Mouse (Mus musculus) neural tube, embryonic 13.5 days (tissue): Measurements from ENCODE around the gene Plb1. TPM values are rescaled to one million over a fixed set of nuclear protein-coding genes. Genes with fewer than 3 reads are reported as not detected.

Experiments
- ATAC-seq: fragments of 200-750 bp; cut with Nextera tagmentation; 2 replicates; pipeline ENCODE4 v1.8.0; 2017; ENCODE audit warnings: low read depth, mild to moderate bottlenecking, moderate TSS enrichment, moderate library complexity
- H3K27ac ChIP-seq: fragments of 300-500 bp; sonication (generic); replicated peaks from 2 replicates; pipeline ENCODE4 v1.5.1; 2015; ENCODE audit warnings: moderate library complexity, mild to moderate bottlenecking, inconsistent platforms
- H3K27me3 ChIP-seq: fragments of 300-500 bp; sonication (generic); 2 replicates; pipeline ENCODE4 v1.6.1; 2015; ENCODE audit warnings: mild to moderate bottlenecking, inconsistent platforms
- H3K36me3 ChIP-seq: fragments of 300-500 bp; sonication (generic); 2 replicates; pipeline ENCODE4 v1.6.1; 2015; ENCODE audit warnings: mild to moderate bottlenecking, inconsistent platforms
- H3K4me1 ChIP-seq: fragments of 300-500 bp; sonication (generic); replicated peaks from 2 replicates; pipeline ENCODE4 v1.6.1; 2015; ENCODE audit warnings: inconsistent platforms
- H3K4me2 ChIP-seq: fragments of 300-500 bp; sonication (generic); 2 replicates; pipeline ENCODE4 v1.6.1; 2015; ENCODE audit warnings: inconsistent platforms, mild to moderate bottlenecking, moderate library complexity
- H3K4me3 ChIP-seq: fragments of 300-500 bp; sonication (generic); 2 replicates; pipeline ENCODE4 v1.5.1; 2015; ENCODE audit warnings: mild to moderate bottlenecking, inconsistent platforms
- H3K9ac ChIP-seq: fragments of 300-500 bp; sonication (generic); 2 replicates; pipeline ENCODE4 v1.6.1; 2015; ENCODE audit warnings: moderate library complexity, mild to moderate bottlenecking, inconsistent platforms
- H3K9me3 ChIP-seq: fragments of 300-500 bp; sonication (generic); 2 replicates; pipeline ENCODE4 v1.6.1; 2016; ENCODE audit warnings: inconsistent platforms
- WGBS: fragments of 180-500 bp; shearing (Covaris S2); methylation state at CpG from one replicate; pipeline ENCODE4 v1.1.7; 2015; 5-methylcytosine and 5-hydroxymethylcytosine counted together
- polyA plus RNA-seq: library from polyadenylated mRNA; unstranded; fragments of >200 nt; fragmentation: Nextera tagmentation; extraction: Ambion mirVana; gene quantifications from 2 replicates; pipeline ENCODE4 v1.2.1, GENCODE M21; 2015

Plb1 gene
- not detected in 2 replicates for polyA plus RNA-seq

DNA sequence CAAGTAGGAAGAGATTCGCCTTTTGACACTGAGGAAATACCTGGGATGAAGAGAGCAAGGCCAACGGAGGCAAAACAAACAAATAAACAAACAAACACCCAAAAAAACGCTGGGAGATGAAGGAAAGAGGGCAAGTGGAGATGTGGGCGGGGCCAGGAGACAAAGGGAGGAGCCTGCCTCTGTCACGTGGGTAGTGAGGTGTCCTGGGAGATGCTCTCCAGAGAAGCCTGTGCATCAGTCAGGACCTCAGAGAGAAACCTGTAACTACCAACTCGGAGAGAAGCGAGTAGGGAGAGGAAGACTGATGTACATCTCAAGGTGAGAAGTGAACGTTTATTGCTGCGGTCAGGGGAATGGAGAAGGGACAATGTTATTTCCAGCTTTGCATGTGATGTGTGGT, at the start of gene Plb1:
Gene Plb1 (plus strand): TSS at position 235 of the 400 bp plus-strand sequence.
- no peak within 1 kb of the TSS for H3K4me2 ChIP-seq
- H3K27me3 ChIP-seq, result no peaks in the 10 kb centered on the region
- no peak within 1 kb of the TSS for H3K27ac ChIP-seq
- no peak within 1 kb of the TSS for H3K9ac ChIP-seq
- H3K9me3 ChIP-seq, result no peaks in the 10 kb centered on the region
- no peaks in the 10 kb centered on the region for H3K36me3 ChIP-seq
- H3K4me3 ChIP-seq, result no peak within 1 kb of the TSS
- 78% methylated on average over 9 of the region's 9 CpGs for WGBS
- no peaks in the 10 kb centered on the region for H3K4me1 ChIP-seq
- ATAC-seq, result no peak

DNA sequence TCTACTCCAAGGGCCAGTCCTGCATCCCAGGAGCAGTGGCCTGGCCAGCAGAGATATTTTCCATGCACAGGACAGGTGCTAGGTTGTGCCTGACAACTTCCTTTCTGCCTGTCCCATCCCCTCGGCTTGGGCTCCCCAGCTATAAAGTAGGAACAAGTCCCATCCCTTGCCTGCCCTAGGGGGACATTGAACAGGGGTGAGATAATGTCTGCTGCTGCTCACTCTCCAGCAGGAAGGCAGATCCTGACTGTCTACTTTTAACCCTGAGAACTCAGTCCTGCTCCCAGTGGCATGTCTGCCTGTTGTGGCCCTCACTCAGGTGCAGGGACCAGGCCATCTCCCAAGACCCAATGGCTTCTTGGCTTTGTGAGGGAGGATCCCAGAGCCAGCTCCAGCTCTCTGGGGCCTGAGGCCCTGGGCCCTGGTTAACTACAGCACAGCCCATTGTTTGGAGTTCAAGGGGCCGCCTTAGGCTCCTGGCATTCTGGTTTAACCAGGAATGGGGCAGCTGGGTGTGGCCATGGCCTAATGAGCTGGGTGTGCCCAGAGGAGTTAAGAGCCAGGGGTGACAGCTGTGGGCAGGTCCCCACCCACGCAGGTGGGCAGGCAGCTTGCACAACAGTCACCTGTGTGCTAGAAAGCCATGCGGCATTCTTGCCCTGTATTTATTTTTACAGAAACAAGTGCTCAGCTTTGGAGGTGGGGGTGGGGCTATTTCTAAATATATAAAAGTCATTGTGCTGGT, 49.5 kb upstream of the Plb1 start:
- Histone ChIP-seq H3K4me2 (no peak overlapping the region), H3K9ac (no peak overlapping the region), H3K4me3 (no peak overlapping the region), H3K9me3 (no peaks in the 10 kb centered on the region), H3K27me3 (no peaks in the 10 kb centered on the region), H3K27ac (no peak overlapping the region), H3K36me3 (no peaks in the 10 kb centered on the region), H3K4me1 (no peaks in the 10 kb centered on the region)
- 66% methylated on average over 4 of the region's 4 CpGs for WGBS
- ATAC-seq, result no peak

DNA sequence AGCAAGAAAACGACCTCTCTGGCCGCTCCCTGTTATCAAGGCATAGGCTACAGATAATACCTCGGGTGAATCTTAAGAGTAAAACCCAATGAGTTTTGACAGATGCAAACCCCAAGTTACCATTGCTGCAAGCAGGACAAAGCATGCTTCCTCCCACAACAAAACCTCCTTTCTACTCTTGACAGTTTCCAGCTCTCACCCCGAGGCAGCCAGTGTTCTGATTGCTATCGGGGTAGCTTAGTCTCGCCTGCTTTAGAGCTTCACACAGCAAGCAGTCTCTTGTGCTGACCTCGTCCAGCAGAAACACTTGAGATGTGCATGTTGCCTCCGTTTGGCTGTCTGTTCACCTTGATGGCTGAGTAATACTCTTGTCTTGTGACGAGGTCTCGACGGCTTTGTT, 44.8 kb upstream of the Plb1 start:
- Histone ChIP-seq H3K27ac (no peak overlapping the region), H3K4me1 (no peaks in the 10 kb centered on the region), H3K9ac (no peak overlapping the region), H3K4me3 (no peak overlapping the region), H3K36me3 (no peaks in the 10 kb centered on the region), H3K9me3 (no peaks in the 10 kb centered on the region), H3K27me3 (no peaks in the 10 kb centered on the region), H3K4me2 (no peak overlapping the region)
- no peak for ATAC-seq
- 61% methylated on average over 11 of the region's 11 CpGs for WGBS

DNA sequence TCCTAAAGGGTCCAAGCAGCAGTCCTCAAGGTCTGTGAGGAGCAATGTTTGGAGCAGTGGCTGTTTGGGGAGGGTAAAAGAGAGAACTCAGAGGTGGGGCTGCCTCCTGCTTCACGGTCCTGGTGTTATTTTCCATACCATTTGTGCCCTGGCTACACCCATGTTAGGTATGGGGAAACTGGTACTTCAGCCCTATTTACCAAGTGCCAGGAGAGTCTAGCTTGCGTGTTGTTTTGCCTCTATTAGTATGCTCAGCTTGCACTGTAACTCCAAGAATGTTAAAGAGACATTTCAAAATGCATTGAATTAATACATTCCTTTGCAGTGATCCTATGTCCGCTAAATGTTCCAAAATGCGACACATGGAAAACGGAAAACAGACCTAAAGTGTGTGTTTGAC, 41.2 kb upstream of the Plb1 start:
- no peaks in the 10 kb centered on the region for H3K27me3 ChIP-seq
- H3K9me3 ChIP-seq, result no peaks in the 10 kb centered on the region
- ATAC-seq, result no peak
- no peak overlapping the region for H3K9ac ChIP-seq
- WGBS, result 87% methylated on average over 5 of the region's 5 CpGs
- H3K27ac ChIP-seq, result no peak overlapping the region
- no peak overlapping the region for H3K4me2 ChIP-seq
- H3K4me3 ChIP-seq, result no peak overlapping the region
- H3K36me3 ChIP-seq, result no peaks in the 10 kb centered on the region
- no peaks in the 10 kb centered on the region for H3K4me1 ChIP-seq

DNA sequence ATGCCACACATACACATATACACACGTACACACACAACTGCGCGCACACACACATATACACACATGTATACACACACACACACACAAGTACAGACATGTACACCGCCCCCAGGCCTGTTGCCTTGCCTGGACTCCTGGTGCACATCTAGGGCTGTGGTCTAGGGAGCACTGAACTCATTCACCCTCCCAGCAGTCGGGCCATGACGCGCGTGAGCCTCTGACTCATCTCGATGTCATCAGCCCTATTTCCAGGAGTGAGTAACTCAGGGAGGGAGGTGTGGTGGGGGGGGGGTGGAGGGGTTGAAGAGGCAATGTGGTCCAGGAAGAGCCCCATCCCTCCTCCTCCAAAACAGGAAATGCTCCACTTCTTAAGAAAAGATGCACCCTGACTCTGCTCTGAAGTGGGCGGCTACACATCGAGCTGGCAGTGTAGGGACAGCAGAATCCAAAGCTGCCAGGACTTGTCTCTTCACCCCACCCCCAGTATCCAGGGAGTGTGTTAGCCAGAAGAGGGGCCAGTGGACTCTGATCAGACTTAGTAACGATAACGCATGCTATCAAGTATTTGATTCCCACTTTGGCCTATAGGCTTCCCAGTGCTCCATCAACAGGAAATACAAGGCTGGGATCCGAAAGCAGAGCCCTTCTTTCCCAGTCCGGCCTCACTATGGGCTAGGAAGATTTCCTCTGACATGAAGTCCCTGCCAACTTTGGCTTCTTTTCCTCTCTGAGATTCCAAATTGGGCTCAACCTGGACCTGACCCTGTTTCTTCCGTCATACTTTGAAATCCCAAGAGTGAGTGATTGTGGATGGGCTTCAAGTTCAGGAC, 40.3 kb upstream of the Plb1 start:
- no peak overlapping the region for H3K27ac ChIP-seq
- ATAC-seq, result no peak
- H3K9ac ChIP-seq, result no peak overlapping the region
- H3K4me3 ChIP-seq, result no peak overlapping the region
- WGBS, result 88% methylated on average over 16 of the region's 16 CpGs
- no peaks in the 10 kb centered on the region for H3K36me3 ChIP-seq
- H3K9me3 ChIP-seq, result no peaks in the 10 kb centered on the region
- H3K4me2 ChIP-seq, result no peak overlapping the region
- no peaks in the 10 kb centered on the region for H3K4me1 ChIP-seq
- no peaks in the 10 kb centered on the region for H3K27me3 ChIP-seq

DNA sequence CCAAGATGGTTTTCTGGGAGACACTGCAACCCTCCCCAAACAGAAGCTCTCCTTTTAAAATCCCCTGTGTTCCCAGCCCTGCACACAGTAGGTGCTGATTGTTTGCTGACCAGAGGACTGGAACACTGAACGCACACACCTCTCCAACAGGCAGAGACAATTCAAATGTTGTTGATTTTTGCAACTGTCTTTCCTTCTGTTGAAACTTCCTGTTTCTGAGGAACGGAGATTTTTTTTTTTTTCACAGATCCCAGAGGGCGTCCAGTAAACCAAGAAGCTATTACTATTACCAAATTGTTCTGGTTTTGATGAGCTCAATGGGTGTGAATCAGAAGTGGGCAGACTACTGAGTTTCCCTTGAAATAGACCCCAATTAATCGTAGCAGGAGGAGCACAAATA, 38.3 kb upstream of the Plb1 start:
- 82% methylated on average over 4 of the region's 4 CpGs for WGBS
- Histone ChIP-seq H3K4me3 (no peak overlapping the region), H3K9ac (no peak overlapping the region)

DNA sequence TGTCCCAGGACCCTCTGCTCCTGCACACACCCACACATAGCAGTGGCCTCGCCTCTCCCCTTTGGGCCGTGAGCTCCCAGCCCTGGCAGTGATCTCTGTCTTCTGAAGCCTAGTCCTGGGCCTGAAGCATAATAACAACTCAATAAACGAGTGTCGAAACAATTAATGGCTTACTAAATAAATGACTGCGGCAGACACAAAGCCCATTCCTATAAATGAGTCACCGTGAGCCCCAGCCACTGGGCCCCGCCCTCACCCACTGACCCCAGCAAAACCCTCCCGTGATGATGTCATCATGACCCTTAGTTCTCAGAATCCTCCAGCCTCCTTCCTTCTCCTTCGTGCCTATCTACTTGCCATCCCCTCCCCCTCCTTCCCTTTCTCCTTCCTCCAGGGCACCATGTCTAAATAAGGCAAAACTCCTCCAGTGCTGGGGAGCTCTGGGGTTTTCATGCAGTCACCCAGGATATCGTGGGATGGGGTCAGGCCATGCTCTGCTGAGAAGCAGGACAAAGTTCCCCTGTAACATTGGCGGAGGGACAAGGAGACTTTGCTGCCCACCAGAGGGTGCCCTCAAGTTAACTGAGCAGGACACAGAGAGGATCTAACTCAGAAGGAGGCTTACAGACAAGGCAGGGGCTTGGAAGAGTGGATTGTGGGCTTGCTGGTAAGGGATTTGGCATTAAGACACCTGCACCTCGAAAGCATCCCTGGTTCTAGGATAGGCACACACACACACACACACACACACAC, 36.5 kb upstream of the Plb1 start:
- H3K36me3 ChIP-seq, result no peaks in the 10 kb centered on the region
- no peaks in the 10 kb centered on the region for H3K27me3 ChIP-seq
- WGBS, result 66% methylated on average over 12 of the region's 12 CpGs
- H3K9ac ChIP-seq, result no peak overlapping the region
- no peak overlapping the region for H3K27ac ChIP-seq
- H3K4me2 ChIP-seq, result no peak overlapping the region
- no peaks in the 10 kb centered on the region for H3K9me3 ChIP-seq
- no peaks in the 10 kb centered on the region for H3K4me1 ChIP-seq
- no peak for ATAC-seq
- H3K4me3 ChIP-seq, result no peak overlapping the region

More for the DNA sequence above, 38.3 kb upstream of the Plb1 start:
- Histone ChIP-seq H3K4me2 (no peak overlapping the region), H3K27ac (no peak overlapping the region), H3K36me3 (no peaks in the 10 kb centered on the region), H3K27me3 (no peaks in the 10 kb centered on the region), H3K4me1 (no peaks in the 10 kb centered on the region), H3K9me3 (no peaks in the 10 kb centered on the region)
- ATAC-seq, result no peak

DNA sequence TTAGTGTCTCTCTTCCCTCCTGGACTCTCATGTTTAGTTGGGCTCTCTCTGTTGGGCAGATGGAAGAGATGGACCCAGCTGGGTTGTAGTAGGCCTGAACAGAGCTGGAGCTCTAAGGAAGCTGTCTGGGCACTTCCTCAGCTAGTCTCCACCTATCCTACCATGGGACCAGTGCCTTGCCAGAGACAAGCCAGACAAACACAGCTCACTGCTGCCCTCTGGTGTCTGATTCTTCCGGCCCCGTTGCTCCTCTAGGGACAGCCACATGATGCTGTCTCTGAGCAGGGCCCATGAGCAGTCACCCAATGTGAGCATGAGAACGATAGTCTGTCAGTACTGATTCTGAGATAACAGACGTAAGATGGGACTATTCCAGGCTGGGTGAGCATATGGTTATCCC, 34.8 kb upstream of the Plb1 start:
- H3K4me3 ChIP-seq, result no peak overlapping the region
- no peak overlapping the region for H3K27ac ChIP-seq
- H3K36me3 ChIP-seq, result no peaks in the 10 kb centered on the region
- ATAC-seq, result peak; percentile 59; the same call in 1 of the 2 replicates
- H3K9me3 ChIP-seq, result no peaks in the 10 kb centered on the region
- H3K27me3 ChIP-seq, result no peaks in the 10 kb centered on the region
- H3K4me2 ChIP-seq, result no peak overlapping the region
- no peak overlapping the region for H3K9ac ChIP-seq
- no peaks in the 10 kb centered on the region for H3K4me1 ChIP-seq
- 21% methylated on average over 4 of the region's 4 CpGs for WGBS

DNA sequence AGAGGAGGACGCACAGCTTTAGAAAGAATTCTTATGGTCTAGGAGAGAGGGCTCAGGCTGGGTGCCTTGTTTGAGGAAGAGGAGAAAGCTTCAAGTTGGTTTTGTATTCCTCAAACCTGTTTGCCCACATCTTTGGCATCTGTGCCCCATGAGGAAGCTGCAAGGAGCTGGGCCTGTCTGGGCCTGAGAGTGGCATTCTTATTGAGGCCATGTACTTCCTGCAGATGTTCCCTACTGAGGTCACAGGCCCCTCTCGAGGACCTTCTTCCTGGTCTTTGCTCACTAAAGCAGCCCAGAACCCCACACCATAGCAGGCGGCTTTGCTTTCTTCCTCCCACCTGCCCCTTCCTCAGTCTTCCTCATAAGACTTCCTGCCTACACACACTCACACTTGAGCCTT, 33.4 kb upstream of the Plb1 start:
- Histone ChIP-seq H3K9ac (no peak overlapping the region), H3K4me2 (no peak overlapping the region), H3K9me3 (no peaks in the 10 kb centered on the region), H3K27ac (no peak overlapping the region), H3K27me3 (no peaks in the 10 kb centered on the region), H3K36me3 (no peaks in the 10 kb centered on the region), H3K4me1 (no peaks in the 10 kb centered on the region), H3K4me3 (no peak overlapping the region)
- 65% methylated on average over 3 of the region's 3 CpGs for WGBS
- no peak for ATAC-seq

DNA sequence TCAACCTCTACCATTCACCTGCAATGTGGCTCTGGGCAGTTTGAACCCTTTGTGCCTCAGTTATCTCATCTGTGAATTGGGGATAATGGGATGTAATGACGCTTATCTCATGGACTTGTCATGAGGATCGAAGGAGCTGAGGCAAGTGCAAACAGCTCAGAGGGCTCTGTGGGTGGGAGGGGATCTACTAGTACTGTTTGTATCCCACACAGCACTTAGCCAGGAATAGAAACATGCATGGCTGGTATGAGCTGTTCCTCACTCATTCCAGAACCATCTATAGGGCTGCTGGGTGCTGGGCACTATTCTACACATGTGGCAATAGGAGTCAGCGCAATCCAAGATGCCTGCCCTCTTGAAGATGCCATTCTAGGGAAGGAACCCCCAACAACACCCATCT, 32.9 kb upstream of the Plb1 start:
- Histone ChIP-seq H3K9me3 (no peaks in the 10 kb centered on the region), H3K4me2 (no peak overlapping the region), H3K9ac (no peak overlapping the region), H3K4me1 (no peaks in the 10 kb centered on the region), H3K27me3 (no peaks in the 10 kb centered on the region), H3K4me3 (no peak overlapping the region), H3K36me3 (no peaks in the 10 kb centered on the region), H3K27ac (no peak overlapping the region)
- 95% methylated on average over 3 of the region's 3 CpGs for WGBS
- no peak for ATAC-seq

DNA sequence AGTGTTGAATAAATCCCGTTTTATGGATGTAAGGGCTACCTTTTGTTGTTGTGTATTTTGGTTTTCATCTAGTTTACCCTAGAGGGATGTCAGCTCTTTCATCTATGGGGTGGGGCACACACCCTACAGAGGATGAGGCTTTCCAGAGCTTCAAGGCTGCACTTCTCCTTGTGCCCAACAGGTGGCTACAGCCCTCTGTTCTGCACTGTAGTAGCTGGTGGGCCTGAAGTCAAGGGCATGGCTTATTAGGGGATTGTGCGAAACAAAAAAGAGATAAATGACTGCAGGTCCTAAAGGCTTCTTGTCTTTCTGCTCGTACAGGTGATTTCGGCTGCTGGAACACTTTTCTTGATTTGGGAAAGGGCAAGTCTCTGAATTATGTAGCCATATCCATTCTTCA, 27.9 kb upstream of the Plb1 start:
- 73% methylated on average over 4 of the region's 4 CpGs for WGBS
- H3K9ac ChIP-seq, result no peak overlapping the region
- no peaks in the 10 kb centered on the region for H3K27me3 ChIP-seq
- no peak overlapping the region for H3K4me3 ChIP-seq
- no peak overlapping the region for H3K27ac ChIP-seq
- ATAC-seq, result no peak
- no peaks in the 10 kb centered on the region for H3K9me3 ChIP-seq
- H3K4me2 ChIP-seq, result no peak overlapping the region
- H3K36me3 ChIP-seq, result no peaks in the 10 kb centered on the region
- H3K4me1 ChIP-seq, result no peaks in the 10 kb centered on the region

DNA sequence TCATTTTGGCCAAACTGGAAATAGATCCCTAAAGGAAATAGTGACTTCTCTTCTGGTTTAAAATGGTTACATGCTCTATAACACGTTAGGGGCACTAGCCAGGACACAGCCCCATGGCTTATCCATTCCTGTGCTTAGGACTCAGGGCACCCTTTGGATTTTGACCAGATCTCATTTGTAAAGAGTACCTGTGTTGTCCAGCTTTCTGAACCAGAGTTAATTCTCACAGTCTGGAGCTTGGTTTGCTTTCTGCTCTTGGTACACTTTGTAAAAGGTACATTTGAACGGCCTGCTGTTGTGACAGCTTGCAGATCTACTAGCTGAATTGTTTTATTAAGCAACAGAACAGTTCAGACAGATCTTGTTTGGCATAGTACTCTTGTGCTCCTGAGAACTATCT, 25.8 kb upstream of the Plb1 start:
- H3K36me3 ChIP-seq, result no peaks in the 10 kb centered on the region
- ATAC-seq, result no peak
- no peak overlapping the region for H3K4me2 ChIP-seq
- H3K9me3 ChIP-seq, result no peaks in the 10 kb centered on the region
- H3K9ac ChIP-seq, result no peak overlapping the region
- H3K4me1 ChIP-seq, result no peaks in the 10 kb centered on the region
- H3K27me3 ChIP-seq, result no peaks in the 10 kb centered on the region
- H3K4me3 ChIP-seq, result no peak overlapping the region
- H3K27ac ChIP-seq, result no peak overlapping the region
- WGBS, result 74% methylated on average over 2 of the region's 2 CpGs
